Mouse (Mus musculus): ENCODE data around the gene Rimbp2. TPM values are rescaled to one million over a fixed set of nuclear protein-coding genes. Genes with fewer than 3 reads are reported as not detected.
"Not testable (repeated sequence)": the region's sequence is repeated elsewhere in the genome, so short reads cannot be mapped to it uniquely, and the experiment has no call there.

Rimbp2 gene
- total RNA-seq, 2 experiments from 2014 or later: 126 to 139 TPM

DNA sequence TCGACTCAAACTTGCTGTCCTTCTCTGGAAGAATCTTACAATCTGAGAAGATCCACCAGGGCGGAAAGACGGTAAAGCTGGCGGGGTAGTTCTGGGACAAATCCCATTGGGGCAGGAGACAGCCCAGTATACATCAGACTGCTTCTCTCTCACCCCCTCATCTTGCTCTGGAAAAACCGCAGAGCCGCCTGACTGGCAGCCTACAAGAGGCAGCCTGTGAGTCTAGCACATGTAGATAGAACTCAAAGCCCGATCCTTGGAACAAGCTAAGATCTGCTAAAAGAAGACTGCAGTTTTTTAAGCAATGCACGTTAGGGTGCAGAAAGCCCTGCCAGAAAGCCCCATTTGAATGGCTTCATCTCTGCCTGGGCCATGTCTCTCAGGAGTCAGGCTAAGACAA is 207.0 kb downstream of the Rimbp2 start:
- DNase-seq (ENCODE audit: low spot score in 2 of 2): no peak
- no peak overlapping the region for H3K27ac ChIP-seq

DNA sequence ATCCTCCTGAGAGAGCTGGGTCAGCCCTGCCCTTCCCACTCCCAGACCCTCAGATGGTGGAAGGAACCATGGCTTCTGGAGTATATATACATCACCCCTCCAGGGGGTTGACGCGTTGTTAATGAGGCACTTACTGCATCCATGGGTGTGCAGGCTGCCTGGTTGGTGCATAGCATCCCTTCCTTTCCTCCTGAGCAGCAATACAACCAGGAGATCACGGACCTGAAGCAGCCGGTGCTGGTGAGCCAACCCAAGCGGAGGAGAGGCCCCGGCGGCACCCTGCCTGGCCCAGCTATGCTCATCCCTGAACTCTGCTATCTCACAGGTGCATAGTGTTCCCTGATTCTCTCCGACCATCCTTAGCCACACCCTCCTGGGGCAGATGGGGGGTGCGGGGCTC is 208.1 kb downstream of the Rimbp2 start:
- no peak for TF ChIP-seq CTCF (conservative IDR thresholded peaks at IDR 0.05)
- no peak for DNase-seq (ENCODE audit: low spot score in 2 of 2)

More for the DNA sequence above, 207.0 kb downstream of the Rimbp2 start:
- no peak overlapping the region for H3K4me3 ChIP-seq
- no peak for TF ChIP-seq CTCF (conservative IDR thresholded peaks at IDR 0.05)

DNA sequence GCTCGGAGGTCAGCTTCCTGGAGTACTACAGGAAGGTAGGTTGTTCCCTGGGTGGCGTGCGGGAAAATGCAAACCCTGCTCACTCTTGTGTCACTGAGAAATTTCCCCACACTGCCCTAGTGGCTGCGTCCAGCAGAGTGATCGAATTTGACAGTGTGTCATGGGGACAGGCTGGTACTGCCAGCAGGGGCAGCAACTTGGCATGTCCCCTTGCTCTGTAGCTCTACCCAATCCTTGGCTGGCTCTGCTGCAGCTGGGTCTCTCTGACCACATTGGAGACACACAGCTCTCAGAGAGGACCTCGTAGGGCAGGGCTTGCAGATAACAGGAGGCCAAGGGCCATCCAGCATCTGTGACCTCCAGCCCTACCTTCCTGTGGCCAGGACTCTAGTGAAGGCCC is 208.9 kb downstream of the Rimbp2 start:
- no peak for DNase-seq (ENCODE audit: low spot score in 2 of 2)
- no peak overlapping the region for H3K4me3 ChIP-seq
- no peak for TF ChIP-seq CTCF (conservative IDR thresholded peaks at IDR 0.05)
- H3K27ac ChIP-seq: no peak overlapping the region

More for the DNA sequence above, 208.1 kb downstream of the Rimbp2 start:
- no peak overlapping the region for H3K27ac ChIP-seq
- no peak overlapping the region for H3K4me3 ChIP-seq

DNA sequence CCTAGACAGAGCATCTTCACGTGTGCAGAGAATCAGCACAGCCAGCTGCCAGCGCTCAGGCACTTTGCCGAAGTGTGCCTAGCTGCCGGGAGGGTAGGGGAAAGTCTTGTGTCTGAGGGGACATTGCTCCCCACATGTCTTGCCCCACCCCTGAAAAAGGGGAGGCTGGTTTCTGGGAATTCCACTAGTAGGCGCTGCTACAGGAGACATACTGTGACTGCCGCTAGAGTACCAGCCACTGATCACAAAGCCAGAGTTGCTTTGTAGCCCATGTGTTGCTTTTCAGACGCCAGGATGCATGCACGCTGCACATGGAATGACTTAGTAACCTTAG is 213.5 kb downstream of the Rimbp2 start:
- no peak overlapping the region for H3K4me3 ChIP-seq
- no peak overlapping the region for H3K27ac ChIP-seq
- TF ChIP-seq CTCF (conservative IDR thresholded peaks at IDR 0.05): peak; percentile 68
- no peak for DNase-seq (ENCODE audit: low spot score in 2 of 2)

DNA sequence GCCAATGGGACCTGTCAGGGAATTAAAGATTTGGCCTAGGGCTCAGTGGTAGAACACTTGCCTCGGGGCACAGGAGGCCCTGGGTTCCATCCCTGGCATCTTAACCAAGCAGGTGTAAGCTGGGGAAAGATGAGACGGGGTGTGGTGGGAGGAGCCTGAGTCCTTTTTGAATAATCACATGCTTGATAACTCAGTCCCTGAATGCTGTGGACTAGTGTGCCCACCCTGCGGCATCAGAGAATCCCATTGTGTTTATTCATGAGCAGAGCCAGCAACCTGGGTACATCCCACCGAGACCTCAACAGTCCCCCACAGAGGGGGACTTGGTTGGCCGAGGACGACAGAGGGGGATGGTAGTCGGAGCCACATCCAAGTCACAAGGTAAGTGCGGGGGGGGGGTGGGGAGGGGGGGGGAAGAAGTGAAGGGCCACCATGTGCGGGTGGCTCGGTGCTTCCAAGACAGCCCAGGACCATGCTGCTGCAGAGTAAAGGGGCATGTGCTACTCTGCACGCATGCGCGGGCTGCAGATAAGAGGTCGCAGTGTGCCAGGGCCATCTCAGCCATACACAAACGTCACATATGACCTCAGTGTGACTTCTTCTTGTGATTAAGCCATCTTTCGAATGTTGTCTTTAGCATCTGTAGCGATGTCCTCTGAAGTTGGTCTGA is 214.0 kb downstream of the Rimbp2 start:
- Histone ChIP-seq H3K27ac (no peak overlapping the region), H3K4me3 (no peak overlapping the region)
- no peak for TF ChIP-seq CTCF (conservative IDR thresholded peaks at IDR 0.05)
- DNase-seq (ENCODE audit: low spot score in 2 of 2): no peak

DNA sequence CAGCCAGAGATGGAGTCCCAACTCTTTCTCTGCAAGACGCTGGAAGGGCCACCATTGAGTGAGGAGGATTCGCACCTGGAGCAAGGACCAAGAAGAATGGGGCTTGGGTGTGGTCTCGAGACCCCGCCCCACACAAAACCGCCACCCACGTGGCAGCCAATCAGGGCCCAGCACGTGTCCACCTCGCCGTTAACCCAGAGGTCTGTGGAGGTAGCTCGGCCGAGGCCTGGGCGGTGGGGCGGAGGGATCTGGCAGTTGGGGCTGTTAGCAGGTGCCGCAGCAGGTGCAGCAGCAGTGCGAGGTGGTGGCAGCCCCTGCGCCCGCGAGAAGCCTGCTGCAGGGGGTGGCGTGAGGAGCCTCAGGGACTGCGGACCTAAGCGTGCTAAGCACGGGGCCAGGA is 217.4 kb downstream of the Rimbp2 start:
- TF ChIP-seq CTCF (conservative IDR thresholded peaks at IDR 0.05): no peak
- Histone ChIP-seq H3K4me3 (no peak overlapping the region), H3K27ac (no peak overlapping the region)
- DNase-seq (ENCODE audit: low spot score in 2 of 2): no peak

DNA sequence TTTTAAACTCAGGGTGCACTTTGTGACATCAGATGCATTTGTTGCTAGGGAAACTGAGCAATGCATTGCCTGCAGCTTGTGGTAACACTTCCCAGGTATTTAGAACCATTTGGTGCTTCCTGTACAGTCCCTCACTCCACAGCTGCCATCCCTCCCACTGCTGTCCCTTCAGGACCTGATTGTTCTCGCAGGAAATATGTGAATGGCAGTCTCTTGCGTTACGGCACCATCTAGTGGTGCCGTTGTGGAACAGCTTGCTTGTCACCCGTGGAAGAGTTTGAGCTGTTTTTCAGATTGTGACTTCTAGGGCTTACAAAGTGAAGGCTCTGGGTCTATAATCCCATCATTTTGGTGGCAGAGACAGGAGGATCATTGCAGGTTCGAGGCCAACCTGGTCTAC is 219.3 kb downstream of the Rimbp2 start:
- Histone ChIP-seq H3K4me3 (no peak overlapping the region), H3K27ac (no peak overlapping the region)
- TF ChIP-seq CTCF (conservative IDR thresholded peaks at IDR 0.05): peak; percentile 95
- peak; percentile 67 to 68 for DNase-seq (ENCODE audit: low spot score in 2 of 2)

DNA sequence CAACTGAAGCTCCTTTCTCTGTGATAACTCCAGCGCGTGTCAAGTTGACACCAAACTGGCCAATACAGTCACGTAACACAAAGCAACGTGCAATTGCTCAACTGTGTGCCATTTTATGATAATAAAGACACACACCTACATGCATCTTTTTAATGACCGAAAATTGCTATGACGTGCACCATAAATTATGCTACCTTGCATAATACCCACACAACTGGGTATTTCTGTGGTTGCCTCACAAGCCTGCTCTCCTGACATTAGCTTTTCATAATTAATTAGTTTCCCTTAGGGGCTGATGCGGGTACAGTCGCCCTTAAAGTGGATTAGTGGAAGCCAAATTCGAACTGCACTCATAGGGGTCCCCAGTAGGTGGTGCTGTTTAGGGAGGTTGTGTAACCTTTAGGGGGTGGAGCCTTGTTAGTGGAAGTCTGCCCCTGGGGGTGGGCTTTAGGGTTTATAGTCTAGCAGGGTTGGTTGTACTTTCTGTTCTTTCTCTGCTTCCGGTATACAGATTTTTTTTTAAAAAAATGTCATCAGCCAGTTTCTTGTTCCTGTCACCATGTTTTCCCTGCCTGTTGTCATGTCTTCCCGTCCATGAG is 220.8 kb downstream of the Rimbp2 start:
- peak; percentile 64 for TF ChIP-seq CTCF (conservative IDR thresholded peaks at IDR 0.05)
- H3K4me3 ChIP-seq: no peak overlapping the region
- DNase-seq (ENCODE audit: low spot score in 2 of 2): no peak
- no peak overlapping the region for H3K27ac ChIP-seq

DNA sequence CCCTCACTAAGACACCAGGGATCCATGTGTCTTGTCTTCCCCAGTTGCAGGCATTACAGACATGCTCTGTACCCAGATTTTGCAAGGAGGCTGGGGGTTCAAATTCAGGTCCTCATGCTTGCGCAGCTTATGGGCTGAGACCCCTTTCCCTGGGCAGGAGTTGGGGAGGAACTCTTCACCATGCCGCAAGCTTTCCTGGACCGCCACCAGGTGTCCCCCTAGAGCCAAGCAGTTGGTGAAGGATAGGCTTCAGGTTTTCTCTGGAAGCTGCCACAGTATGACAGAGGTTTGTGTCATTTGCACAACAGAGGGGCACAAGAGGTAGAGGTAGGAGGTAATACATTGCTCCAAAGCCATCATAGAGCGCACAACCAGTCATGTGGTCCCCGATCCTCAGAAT is 222.7 kb downstream of the Rimbp2 start:
- TF ChIP-seq CTCF (conservative IDR thresholded peaks at IDR 0.05): peak; percentile 88
- Histone ChIP-seq H3K4me3 (no peak overlapping the region), H3K27ac (no peak overlapping the region)
- DNase-seq (ENCODE audit: low spot score in 2 of 2): peak in 1 of 2 experiments; percentile 64

DNA sequence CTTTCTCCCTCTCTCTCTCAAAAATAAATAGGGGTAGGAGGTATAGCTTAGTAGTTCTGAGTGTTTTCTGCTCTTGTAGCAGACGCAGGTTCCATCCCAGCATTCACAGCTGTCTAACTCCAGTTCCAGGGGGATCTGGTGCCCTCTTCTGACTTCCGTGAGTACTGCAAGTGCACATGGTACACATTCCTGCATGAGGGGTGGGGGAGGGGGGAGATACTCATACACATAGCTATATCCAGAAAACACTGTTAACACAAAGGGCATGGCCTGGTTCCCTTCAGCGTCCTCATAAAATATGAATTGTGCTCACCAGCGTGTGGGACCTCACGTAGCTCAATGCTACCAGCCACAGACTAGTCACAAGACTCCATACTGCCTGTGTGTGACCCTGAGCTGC is 223.9 kb downstream of the Rimbp2 start:
- peak; percentile 58 for TF ChIP-seq CTCF (conservative IDR thresholded peaks at IDR 0.05)
- Histone ChIP-seq H3K4me3 (no peak overlapping the region), H3K27ac (no peak overlapping the region)
- DNase-seq (ENCODE audit: low spot score in 2 of 2): no peak

DNA sequence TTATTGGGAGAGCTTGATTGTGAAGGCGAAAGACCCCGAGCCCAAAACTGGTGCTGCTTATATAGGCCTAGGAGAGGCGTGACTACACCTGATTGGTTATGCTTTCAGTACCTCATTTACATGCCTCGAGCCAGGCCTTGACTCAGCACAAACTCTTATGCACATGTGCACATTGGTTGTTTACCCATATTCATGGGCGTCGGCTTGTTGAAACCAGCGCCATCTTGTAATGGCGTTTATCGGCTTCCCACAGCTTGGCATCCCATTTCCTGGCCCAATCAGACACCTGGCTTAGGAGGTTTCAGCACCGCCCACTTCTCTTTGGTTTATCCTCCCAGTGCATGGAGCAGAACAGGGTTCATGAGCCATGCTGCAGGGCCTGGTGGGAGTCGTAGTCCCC is 232.8 kb downstream of the Rimbp2 start:
- H3K4me3 ChIP-seq; DNase-seq (ENCODE audit: low spot score in 2 of 2); H3K27ac ChIP-seq: not testable (repeated sequence)

DNA sequence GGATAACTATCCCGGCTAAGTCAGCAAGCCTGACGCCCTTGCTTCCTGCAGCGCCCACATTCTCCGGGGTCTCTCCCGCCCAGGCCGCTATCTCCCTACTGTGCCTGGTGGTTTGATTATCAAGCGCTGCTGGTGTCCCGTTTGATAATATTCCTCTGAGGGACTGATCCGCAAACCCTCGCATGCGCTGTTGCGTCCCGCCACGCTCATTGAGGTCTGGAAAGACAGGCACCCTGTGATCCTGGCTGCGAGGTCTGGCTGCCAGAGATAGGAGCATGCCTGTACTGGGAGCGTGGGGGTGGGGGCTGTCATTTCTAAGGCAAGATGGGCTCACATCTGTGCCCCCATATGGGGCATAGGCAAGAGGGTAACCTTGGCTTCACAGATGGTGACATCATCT is 238.1 kb downstream of the Rimbp2 start:
- H3K27ac ChIP-seq: no peak overlapping the region
- no peak for TF ChIP-seq CTCF (conservative IDR thresholded peaks at IDR 0.05)
- no peak overlapping the region for H3K4me3 ChIP-seq
- peak in 1 of 2 experiments; percentile 28 for DNase-seq (ENCODE audit: low spot score in 2 of 2)

DNA sequence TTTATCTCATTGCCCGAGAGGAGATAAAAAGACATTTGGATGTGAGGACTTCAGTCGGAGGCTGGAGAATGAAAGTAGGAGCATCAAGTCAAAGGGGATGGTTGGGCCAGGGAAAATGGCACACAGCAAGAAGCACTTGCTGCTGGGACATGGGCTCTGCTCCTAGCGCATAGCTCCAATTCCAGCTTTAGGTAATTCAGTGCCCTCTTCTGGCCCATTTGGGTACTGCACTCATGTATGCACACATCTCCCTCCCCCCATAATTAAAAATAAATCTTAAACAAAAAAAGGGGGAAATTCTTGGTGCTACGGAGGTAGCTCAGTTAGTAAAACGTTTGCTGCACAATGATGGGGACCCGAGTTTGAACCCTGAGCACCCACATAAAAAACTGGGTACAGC is 241.4 kb downstream of the Rimbp2 start:
- Histone ChIP-seq H3K4me3 (no peak overlapping the region), H3K27ac (no peak overlapping the region)
- no peak for DNase-seq (ENCODE audit: low spot score in 2 of 2)
- TF ChIP-seq CTCF (conservative IDR thresholded peaks at IDR 0.05): peak; percentile 73

DNA sequence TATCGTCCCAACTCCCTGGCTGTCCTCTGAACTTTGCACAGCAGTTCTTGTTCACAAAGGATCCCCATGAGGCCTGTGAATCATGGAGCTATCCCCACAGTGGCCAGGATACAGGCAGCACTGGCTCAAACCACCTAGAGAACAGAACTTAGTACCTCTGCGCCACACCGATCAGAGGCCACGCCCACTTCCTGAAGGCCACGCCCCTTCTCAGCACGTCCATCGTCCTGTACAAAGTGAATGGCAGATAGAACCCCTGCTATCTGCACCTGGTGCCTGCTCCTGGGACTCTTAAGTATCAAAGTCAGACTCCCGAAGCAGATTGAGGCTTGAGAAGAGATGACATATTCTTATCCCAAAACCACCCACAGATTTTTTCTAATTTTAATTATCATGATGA is 242.7 kb downstream of the Rimbp2 start:
- TF ChIP-seq CTCF (conservative IDR thresholded peaks at IDR 0.05): no peak
- Histone ChIP-seq H3K4me3 (no peak overlapping the region), H3K27ac (no peak overlapping the region)
- DNase-seq (ENCODE audit: low spot score in 2 of 2): no peak

Measured in layer of hippocampus, adult 2 months (tissue).